Mouse (Mus musculus) hindbrain, embryonic 12.5 days (tissue): Measurements from ENCODE around the gene Add2. TPM values are rescaled to one million over a fixed set of nuclear protein-coding genes. Genes with fewer than 3 reads are reported as not detected.

Experiments used
- ATAC-seq: fragments of 200-750 bp; cut with Nextera tagmentation; 2 replicates; pipeline ENCODE4 v1.8.0; 2017; ENCODE audit warnings: moderate TSS enrichment; ENCODE audit not compliant: low FRiP score
- H3K27ac ChIP-seq: fragments of 300-500 bp; sonication (generic); 2 replicates; pipeline ENCODE4 v1.5.1; 2016; ENCODE audit warnings: mild to moderate bottlenecking
- H3K27me3 ChIP-seq: fragments of 300-500 bp; sonication (generic); 2 replicates; pipeline ENCODE4 v1.6.1; 2016; ENCODE audit warnings: mild to moderate bottlenecking
- H3K36me3 ChIP-seq: fragments of 300-500 bp; sonication (generic); 2 replicates; pipeline ENCODE4 v1.6.1; 2016; ENCODE audit warnings: mild to moderate bottlenecking
- H3K4me1 ChIP-seq: fragments of 300-500 bp; sonication (generic); 2 replicates; pipeline ENCODE4 v1.6.1; 2016
- H3K4me2 ChIP-seq: fragments of 300-500 bp; sonication (generic); replicated peaks from 2 replicates; pipeline ENCODE4 v1.6.1; 2016; ENCODE audit warnings: mild to moderate bottlenecking
- H3K4me3 ChIP-seq: fragments of 300-500 bp; sonication (generic); 2 replicates; pipeline ENCODE4 v1.5.1; 2016; ENCODE audit warnings: mild to moderate bottlenecking
- H3K9ac ChIP-seq: fragments of 300-500 bp; sonication (generic); 2 replicates; pipeline ENCODE4 v1.6.1; 2016; ENCODE audit warnings: mild to moderate bottlenecking, moderate library complexity
- H3K9me3 ChIP-seq: fragments of 300-500 bp; sonication (generic); replicated peaks from 2 replicates; pipeline ENCODE4 v1.6.1; 2016; ENCODE audit warnings: mild to moderate bottlenecking
- WGBS: fragments of 180-500 bp; shearing (Covaris S2); methylation state at CpG from one replicate; pipeline ENCODE4 v1.1.7; 2016; 5-methylcytosine and 5-hydroxymethylcytosine counted together
- polyA plus RNA-seq: library from polyadenylated mRNA; unstranded; fragments of >200 nt; fragmentation: Nextera tagmentation; extraction: Ambion mirVana; gene quantifications from 2 replicates; pipeline ENCODE4 v1.2.1, GENCODE M21; 2016

The Add2 gene
- polyA plus RNA-seq, 1 experiment from 2014 or later, result 115 TPM

- H3K4me1 ChIP-seq, result 0 out of 2 replicates have a peak, but pooled peaks cover 4% of the 10 kb centered on the region
- H3K9ac ChIP-seq, result no peak overlapping the region
- ATAC-seq, result no peak
- H3K9me3 ChIP-seq, result no peaks in the 10 kb centered on the region
- no peak overlapping the region for H3K27ac ChIP-seq
- no peaks in the 10 kb centered on the region; the same call in 1 of the 2 replicates for H3K27me3 ChIP-seq
- whole genome bisulfite sequencing, result 85% methylated on average over 5 of the region's 5 CpGs
- H3K4me2 ChIP-seq, result no peak overlapping the region
- no peaks in the 10 kb centered on the region for H3K36me3 ChIP-seq
- no peak overlapping the region for H3K4me3 ChIP-seq
Observed at GRCm38 (mm10) chr6:86154006-86154405, 125.5 kb downstream of the Add2 start.

DNA sequence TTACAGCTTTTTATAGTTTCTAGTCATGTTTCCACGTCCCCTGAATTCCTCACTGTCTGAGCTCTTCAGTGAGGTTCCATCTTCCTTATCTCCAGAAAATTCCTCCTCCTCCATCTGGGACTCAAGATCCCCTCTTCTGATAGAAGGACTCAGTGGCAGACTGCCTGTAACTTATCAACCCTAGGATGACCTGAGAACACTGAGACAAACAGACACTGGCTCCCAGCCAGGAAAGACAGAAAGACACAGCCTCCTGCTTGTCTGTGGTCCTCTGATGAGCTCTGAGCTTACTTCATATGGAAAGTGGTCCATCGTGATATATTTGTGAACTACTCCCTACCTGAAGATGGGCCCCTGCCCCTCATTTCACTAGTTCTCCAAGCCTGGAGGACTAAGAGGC is 126.0 kb downstream of the Add2 start:
- Histone ChIP-seq H3K27ac (no peak overlapping the region), H3K36me3 (no peaks in the 10 kb centered on the region), H3K4me1 (0 out of 2 replicates have a peak, but pooled peaks cover 4% of the 10 kb centered on the region), H3K9ac (no peak overlapping the region), H3K4me3 (no peak overlapping the region), H3K4me2 (no peak overlapping the region), H3K9me3 (no peaks in the 10 kb centered on the region), H3K27me3 (no peaks in the 10 kb centered on the region; the same call in 1 of the 2 replicates)
- 90% methylated on average over 2 of the region's 2 CpGs for WGBS
- ATAC-seq, result no peak

DNA sequence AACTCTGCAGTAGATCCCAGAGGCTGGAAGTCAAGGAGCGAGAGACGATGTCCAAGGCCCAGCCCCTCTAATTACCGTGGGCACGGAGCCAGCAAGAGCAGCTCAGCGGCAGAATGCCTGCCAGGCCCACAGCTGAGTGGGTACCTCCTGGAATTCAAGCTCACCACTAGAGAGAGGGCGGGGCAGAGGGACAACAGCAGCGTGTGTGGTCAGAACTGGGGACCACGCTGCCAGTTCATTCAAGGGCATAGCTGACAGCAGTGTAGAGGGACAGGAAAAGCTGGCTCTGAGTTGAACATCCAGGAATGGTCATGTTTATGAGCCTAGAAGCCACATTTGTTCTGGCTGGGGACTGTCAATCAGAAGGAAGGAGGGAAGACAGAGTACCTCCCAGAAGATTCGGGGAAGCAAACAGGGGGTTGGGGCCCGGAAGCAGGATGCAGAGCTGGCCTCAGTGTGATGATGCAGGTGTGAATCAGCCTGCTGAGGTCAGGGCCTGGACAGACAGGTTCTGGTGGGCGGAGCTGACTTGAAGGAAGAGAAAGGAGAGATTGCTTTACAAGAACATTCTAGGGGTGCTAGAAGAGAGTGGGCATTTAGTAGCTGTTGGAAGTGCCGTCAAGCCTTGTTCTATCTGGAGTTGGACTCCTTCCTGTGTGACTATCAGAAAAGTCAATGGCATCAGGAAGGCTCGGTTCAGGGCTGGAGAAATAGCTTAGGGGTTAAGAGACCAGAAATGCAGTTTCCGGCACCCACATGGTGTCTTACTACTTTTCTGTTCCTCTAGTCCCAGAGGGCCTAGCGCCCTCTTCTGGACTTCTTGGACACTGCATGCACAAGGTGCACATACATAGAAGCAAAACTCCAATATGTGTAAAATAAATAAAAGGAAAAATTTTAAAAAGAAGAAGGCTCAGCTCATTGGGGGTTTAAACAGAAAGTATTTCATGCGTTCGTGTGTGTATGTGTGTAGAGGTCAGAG is 129.1 kb downstream of the Add2 start:
- Histone ChIP-seq H3K27me3 (no peaks in the 10 kb centered on the region; the same call in 1 of the 2 replicates), H3K9ac (no peak overlapping the region), H3K4me2 (no peak overlapping the region), H3K36me3 (no peaks in the 10 kb centered on the region), H3K9me3 (no peaks in the 10 kb centered on the region), H3K27ac (no peak overlapping the region), H3K4me1 (0 out of 2 replicates have a peak, but pooled peaks cover 4% of the 10 kb centered on the region), H3K4me3 (no peak overlapping the region)
- WGBS, result 71% methylated on average over 17 of the region's 17 CpGs
- no peak for ATAC-seq

DNA sequence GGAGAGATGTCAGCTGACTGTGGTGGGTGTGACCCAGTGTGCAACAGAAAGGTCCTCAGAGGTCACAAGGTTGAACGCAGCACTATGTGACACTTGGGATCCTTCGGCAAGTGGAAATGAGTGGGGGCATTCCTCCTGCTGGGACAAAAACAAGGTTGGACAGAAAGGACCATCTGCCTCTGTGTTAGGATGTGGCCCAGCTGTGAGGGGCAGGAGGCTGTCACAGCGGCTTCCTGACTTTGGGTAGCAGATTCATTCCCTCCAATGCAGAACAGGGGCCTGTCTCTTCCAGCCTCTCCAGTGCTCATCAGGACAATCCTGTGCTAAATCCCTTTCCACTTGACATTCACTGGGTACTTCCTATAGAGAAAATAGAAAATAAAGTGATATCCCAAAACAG is 132.4 kb downstream of the Add2 start:
- Histone ChIP-seq H3K9ac (no peak overlapping the region), H3K4me1 (0 out of 2 replicates have a peak, but pooled peaks cover 6% of the 10 kb centered on the region)
- 48% methylated on average over 3 of the region's 3 CpGs for WGBS

DNA sequence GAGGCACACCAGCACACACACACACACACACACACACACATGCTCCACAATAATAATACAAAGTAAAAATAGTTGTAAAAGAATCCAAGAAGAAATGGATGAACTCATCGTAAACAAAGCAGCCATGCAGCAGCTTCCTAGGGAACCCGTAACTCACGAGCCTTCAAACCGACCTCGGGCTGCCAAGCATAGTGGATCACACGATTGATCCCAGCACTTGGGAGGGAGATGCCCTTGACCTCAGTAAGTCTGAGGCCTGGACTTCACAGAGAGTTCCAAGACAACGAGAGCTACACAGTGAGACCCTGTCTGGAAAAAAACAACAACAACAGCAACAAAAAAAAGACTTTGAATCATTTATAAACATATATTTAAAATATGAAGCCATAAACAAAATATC is 133.1 kb downstream of the Add2 start:
- Histone ChIP-seq H3K27me3 (no peaks in the 10 kb centered on the region; the same call in 1 of the 2 replicates), H3K27ac (no peak overlapping the region), H3K4me3 (no peak overlapping the region), H3K4me2 (no peak overlapping the region), H3K9ac (no peak overlapping the region), H3K36me3 (no peaks in the 10 kb centered on the region), H3K4me1 (0 out of 2 replicates have a peak, but pooled peaks cover 6% of the 10 kb centered on the region), H3K9me3 (no peaks in the 10 kb centered on the region)
- WGBS, result 55% methylated on average over 7 of the region's 7 CpGs
- no peak for ATAC-seq

More for the DNA sequence above, 132.4 kb downstream of the Add2 start:
- H3K4me3 ChIP-seq, result no peak overlapping the region
- no peaks in the 10 kb centered on the region for H3K36me3 ChIP-seq
- no peak for ATAC-seq
- H3K27ac ChIP-seq, result no peak overlapping the region
- H3K27me3 ChIP-seq, result no peaks in the 10 kb centered on the region; the same call in 1 of the 2 replicates
- H3K4me2 ChIP-seq, result no peak overlapping the region
- no peaks in the 10 kb centered on the region for H3K9me3 ChIP-seq

DNA sequence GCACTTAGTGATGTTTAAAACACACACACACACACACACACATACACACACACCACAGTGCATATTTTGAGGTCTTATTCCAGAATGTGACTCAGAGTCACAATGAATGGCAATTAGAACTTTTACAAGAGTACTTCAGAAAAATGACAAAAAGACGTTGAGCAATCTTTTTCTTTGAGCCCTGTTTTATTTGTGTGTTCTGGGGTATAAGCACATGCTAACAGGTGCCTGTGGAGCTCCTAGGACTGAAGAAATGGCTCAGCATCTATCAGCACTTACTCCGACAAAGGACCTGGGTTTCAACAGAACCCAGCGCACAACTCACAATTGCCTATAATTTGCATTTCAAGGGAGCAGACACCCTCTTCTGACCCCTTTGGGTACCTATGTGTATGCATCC is 135.5 kb downstream of the Add2 start:
- H3K4me3 ChIP-seq, result no peak overlapping the region
- H3K27me3 ChIP-seq, result no peaks in the 10 kb centered on the region
- H3K9me3 ChIP-seq, result no peaks in the 10 kb centered on the region
- WGBS, result 43% methylated on average over 3 of the region's 3 CpGs
- no peak overlapping the region for H3K27ac ChIP-seq
- H3K9ac ChIP-seq, result no peak overlapping the region
- no peak overlapping the region for H3K4me2 ChIP-seq
- no peaks in the 10 kb centered on the region for H3K36me3 ChIP-seq
- ATAC-seq, result no peak
- 0 out of 2 replicates have a peak, but pooled peaks cover 3% of the 10 kb centered on the region for H3K4me1 ChIP-seq

GRCm38 (mm10) chr6:86166426-86166825 is 137.9 kb downstream of the Add2 start:
- no peaks in the 10 kb centered on the region for H3K36me3 ChIP-seq
- H3K4me2 ChIP-seq, result no peak overlapping the region
- no peak overlapping the region for H3K9ac ChIP-seq
- no peaks in the 10 kb centered on the region for H3K9me3 ChIP-seq
- no peak for ATAC-seq
- H3K4me1 ChIP-seq, result 0 out of 2 replicates have a peak, but pooled peaks cover 3% of the 10 kb centered on the region
- H3K27me3 ChIP-seq, result no peaks in the 10 kb centered on the region
- H3K4me3 ChIP-seq, result no peak overlapping the region
- no peak overlapping the region for H3K27ac ChIP-seq
- 85% methylated on average over 9 of the region's 9 CpGs for WGBS

DNA sequence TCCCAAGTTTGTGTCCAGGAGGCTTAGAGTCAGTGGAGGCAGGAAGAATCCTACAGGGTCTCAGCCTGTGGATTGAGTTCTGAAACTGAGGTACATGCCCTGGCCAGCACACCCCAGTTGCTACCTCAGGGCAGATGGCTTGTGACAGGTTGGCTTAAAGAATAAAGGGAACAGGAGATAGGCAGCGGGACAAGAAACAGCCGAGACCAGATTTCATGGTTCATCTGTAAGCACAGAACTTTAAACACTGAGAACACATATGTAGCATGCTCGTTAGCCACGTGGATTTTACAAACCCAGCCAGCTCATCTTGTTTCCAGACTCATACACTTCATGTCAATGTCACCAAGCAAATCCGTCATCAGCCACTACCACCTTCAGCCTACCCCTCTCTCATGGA is 139.4 kb downstream of the Add2 start:
- 78% methylated on average over 5 of the region's 5 CpGs for WGBS

DNA sequence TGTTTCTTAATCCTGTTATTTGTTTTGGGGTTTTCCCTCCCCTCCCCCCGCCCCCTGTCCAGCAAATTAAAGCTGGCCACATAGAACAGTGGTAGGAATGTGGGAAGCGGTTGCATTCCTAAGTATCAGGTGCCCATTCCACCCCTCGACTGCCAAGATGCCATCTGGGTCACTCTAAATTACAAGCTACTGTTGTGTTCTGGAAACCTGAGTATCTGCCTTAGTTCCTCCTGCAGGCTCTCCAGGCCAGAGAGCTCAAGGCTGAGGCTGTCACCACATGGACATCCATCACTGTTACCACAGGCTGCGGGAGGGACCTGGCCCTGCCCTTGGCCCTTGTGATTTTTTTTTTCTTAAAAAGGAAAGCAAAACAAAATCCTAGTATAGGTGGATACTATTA is 140.7 kb downstream of the Add2 start:
- H3K27ac ChIP-seq, result no peak overlapping the region
- ATAC-seq, result no peak
- no peak overlapping the region for H3K4me3 ChIP-seq
- WGBS, result 66% methylated on average over 4 of the region's 4 CpGs
- H3K4me1 ChIP-seq, result 0 out of 2 replicates have a peak, but pooled peaks cover 3% of the 10 kb centered on the region
- no peaks in the 10 kb centered on the region for H3K27me3 ChIP-seq
- no peak overlapping the region for H3K9ac ChIP-seq
- no peak overlapping the region for H3K4me2 ChIP-seq
- H3K36me3 ChIP-seq, result no peaks in the 10 kb centered on the region
- H3K9me3 ChIP-seq, result no peaks in the 10 kb centered on the region

More for the DNA sequence above, 139.4 kb downstream of the Add2 start:
- no peak for ATAC-seq
- H3K36me3 ChIP-seq, result no peaks in the 10 kb centered on the region
- H3K9ac ChIP-seq, result no peak overlapping the region
- H3K4me3 ChIP-seq, result no peak overlapping the region
- no peaks in the 10 kb centered on the region for H3K9me3 ChIP-seq
- no peak overlapping the region for H3K4me2 ChIP-seq
- H3K27me3 ChIP-seq, result no peaks in the 10 kb centered on the region
- 0 out of 2 replicates have a peak, but pooled peaks cover 3% of the 10 kb centered on the region for H3K4me1 ChIP-seq
- H3K27ac ChIP-seq, result no peak overlapping the region

Other genes with a start within 250 kb of the Add2 start
- not detected in 2 replicates for gene Nat8f6, start 207.7 kb upstream of the Add2 start, polyA plus RNA-seq
- not detected in 2 replicates for gene Nat8f5, start 207.7 kb upstream of the Add2 start, polyA plus RNA-seq
- gene Nat8, start 196.6 kb upstream of the Add2 start, polyA plus RNA-seq, result not detected in 2 replicates
- not detected in 2 replicates for gene Nat8f2, start 159.5 kb upstream of the Add2 start, polyA plus RNA-seq
- 5.3 and 6.0 TPM in 2 replicates for gene Nat8f4, start 123.8 kb upstream of the Add2 start, polyA plus RNA-seq
- gene Tprkb, start 116.8 kb upstream of the Add2 start, polyA plus RNA-seq, result 39.2 and 40.6 TPM in 2 replicates
- 9.5 and 10.7 TPM in 2 replicates for gene Nat8f1, start 113.0 kb upstream of the Add2 start, polyA plus RNA-seq
- 54.4 and 60.4 TPM in 2 replicates for gene Dusp11, start 67.0 kb upstream of the Add2 start, polyA plus RNA-seq
- not detected in 2 replicates for gene Figla, start 12.5 kb upstream of the Add2 start, polyA plus RNA-seq
- 4.0 and 4.7 TPM in 2 replicates for gene Tgfa, start 166.5 kb downstream of the Add2 start, polyA plus RNA-seq